ENCODE assay signal across 8 mouse cellular contexts in the genomic region with DNA sequence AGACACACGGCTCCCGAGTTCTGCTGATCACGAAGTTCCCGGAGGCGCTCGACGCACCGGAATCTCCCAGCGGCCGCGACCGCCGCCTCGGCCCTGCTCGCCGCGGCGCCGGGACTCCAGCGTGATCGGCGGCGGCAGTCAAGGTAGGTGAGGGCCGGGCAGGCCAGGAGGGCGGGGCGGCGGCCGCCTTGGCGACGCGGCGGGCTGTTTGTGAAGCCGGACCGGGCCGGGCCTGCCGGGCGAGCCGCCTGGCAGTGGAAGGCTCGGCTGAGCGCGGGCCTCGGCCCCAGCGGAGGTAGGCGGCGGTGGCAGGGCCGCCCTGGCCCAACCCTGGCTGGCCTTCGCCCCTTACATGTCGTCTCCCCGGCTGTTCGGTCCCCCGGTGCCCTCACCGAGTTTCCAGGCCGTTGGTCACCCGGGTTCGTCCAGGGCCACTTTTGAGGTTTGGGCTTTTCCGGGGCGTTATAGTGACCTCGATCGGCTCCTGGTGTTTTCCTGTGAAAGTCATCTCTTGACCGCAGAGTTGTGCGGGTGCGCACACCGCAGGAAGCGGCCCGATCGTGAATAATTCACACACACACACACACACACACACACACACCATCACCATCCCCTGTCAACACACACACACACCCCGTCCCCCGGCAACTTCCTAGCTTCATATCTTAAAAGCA. TPM values are rescaled to one million over a fixed set of nuclear protein-coding genes. Genes with fewer than 3 reads are reported as not detected.
DNase-seq lines count a peak whose midpoint lies in the region; ATAC-seq and TF ChIP-seq lines count a peak whose summit lies in the region.

No protein-coding gene starts in this region.

- ATAC-seq in cerebellum, adult (ENCODE audit: insufficient number of reproducible peaks, low FRiP score, low TSS enrichment): no peak
- ATAC-seq in hindbrain, embryonic 13.5 days (ENCODE audit: low FRiP score): peak; percentile 77
- peak; percentile 36 for ATAC-seq in megakaryocyte, adult 5-6 weeks (ENCODE audit: poor library complexity, severe bottlenecking)

- H3K4me1 ChIP-seq in cerebellum, adult 2 months (ENCODE audit: control insufficient read depth, insufficient read depth, low read length): no peaks in the 10 kb centered on the region; the same call in 1 of the 2 replicates
- peaks cover 2% of the 10 kb centered on the region; the same call in 1 of the 2 replicates for H3K4me1 ChIP-seq in thymus, adult 2 months (replicated peaks; ENCODE audit: control insufficient read depth, insufficient read depth, low read length)
- peaks cover 29% of the 10 kb centered on the region for H3K4me1 ChIP-seq in hindbrain, embryonic 13.5 days (replicated peaks)

- peaks cover 12% of the 10 kb centered on the region for H3K36me3 ChIP-seq in thymus, adult 2 months (ENCODE audit: control insufficient read depth, insufficient read depth, low read length)
- H3K36me3 ChIP-seq in hindbrain, embryonic 13.5 days: peaks cover 15% of the 10 kb centered on the region

- intact Hi-C loops in left cerebral cortex, postnatal 25 days (cut with DNase I): loop anchor here (1.0 to 5.0 kb wide), 2 partner anchors 51 to 67 kb away; a partner anchor contains a TSS

- H3K9ac ChIP-seq in hindbrain, embryonic 13.5 days: peak overlapping the region; percentile 89

- no peaks in the 10 kb centered on the region for H3K27me3 ChIP-seq in cerebellum, adult 2 months (ENCODE audit: control insufficient read depth, insufficient read depth, low read length)
- no peaks in the 10 kb centered on the region for H3K27me3 ChIP-seq in thymus, adult 2 months (ENCODE audit: control insufficient read depth, insufficient read depth, low read length)
- no peaks in the 10 kb centered on the region for H3K27me3 ChIP-seq in hindbrain, embryonic 13.5 days

- H3K4me3 ChIP-seq in cerebellum, adult 2 months (replicated peaks; ENCODE audit: insufficient read depth, low read depth, low read length): peak overlapping the region; percentile 72
- peak overlapping the region; percentile 64 for H3K4me3 ChIP-seq in thymus, adult 2 months (ENCODE audit: control insufficient read depth, insufficient read depth, low read length)
- peak overlapping the region; percentile 66 for H3K4me3 ChIP-seq in hindbrain, embryonic 13.5 days

- TF ChIP-seq POLR2A in cerebellum, adult 2 months (IDR thresholded peaks at IDR 0.05; ENCODE audit: borderline replicate concordance, insufficient read depth, low read length): no peak
- TF ChIP-seq POLR2A in thymus, adult 2 months (IDR thresholded peaks at IDR 0.05; ENCODE audit: control insufficient read depth, extremely low read depth, insufficient read depth, low read length, poor library complexity): no peak; the same call in 1 of the 2 replicates

- H3K4me2 ChIP-seq in hindbrain, embryonic 13.5 days: peak overlapping the region; percentile 85

- TF ChIP-seq CTCF in cerebellum, adult 2 months (IDR thresholded peaks at IDR 0.05; ENCODE audit: borderline replicate concordance, insufficient read depth, low read depth, low read length): no peak
- no peak for TF ChIP-seq CTCF in thymus, adult 2 months (IDR thresholded peaks at IDR 0.05; ENCODE audit: borderline replicate concordance, control insufficient read depth, extremely low read depth, insufficient read depth, low read length, poor library complexity)

- peak overlapping the region; percentile 58 for H3K27ac ChIP-seq in cerebellum, adult 2 months (ENCODE audit: insufficient read depth, low read length)
- peak overlapping the region; percentile 69 for H3K27ac ChIP-seq in thymus, adult 2 months (ENCODE audit: control insufficient read depth, insufficient read depth, low read length)
- peak overlapping the region; percentile 97 for H3K27ac ChIP-seq in hindbrain, embryonic 13.5 days

- no peak for DNase-seq in cerebellum, adult 2 months
- DNase-seq in thymus, adult 2 months: no peak
- DNase-seq in thymus, postnatal 25 days: no peak
- DNase-seq in retina, postnatal 1 day: no peak
- no peak for DNase-seq in left cerebral cortex, postnatal 25 days (ENCODE audit: low spot score in 2 of 2)

- H3K9me3 ChIP-seq in hindbrain, embryonic 13.5 days: no peaks in the 10 kb centered on the region

- under 1% methylated on average over 66 of the region's 68 CpGs for WGBS in cerebellum, adult 2 months
- under 1% methylated on average over 67 of the region's 68 CpGs for WGBS in thymus, adult 2 months
- WGBS in hindbrain, embryonic 13.5 days: under 1% methylated on average over 59 of the region's 68 CpGs

RNA-seq across cellular contexts. Expression of a gene that starts 0.4 kb away (rescaled TPM):
- 17.5 and 18.9 TPM in 2 replicates for polyA plus RNA-seq in cerebellum, adult 2 months (2012; rRNA removed)
- polyA plus RNA-seq in thymus, adult 2 months (2012; rRNA removed): 17.7 and 20.0 TPM in 2 replicates
- 31.6 and 31.9 TPM in 2 replicates for polyA plus RNA-seq in hindbrain, embryonic 13.5 days (2015; fragmentation: Nextera tagmentation; extraction: Ambion mirVana)
- 29.8 and 32.3 TPM in 2 replicates for total RNA-seq in megakaryocyte, adult 5-6 weeks (2015)
- 74.2 and 78.5 TPM in 2 replicates for total RNA-seq in megakaryocyte, adult 5-6 weeks (2017)
- total RNA-seq in left cerebral cortex, postnatal 25 days (2021): 10 to 100 TPM; 32.5 to 34.5 TPM

RNA-seq across cellular contexts. Expression of a gene that starts 3.8 kb away (rescaled TPM):
- polyA plus RNA-seq in cerebellum, adult 2 months (2012; rRNA removed): 1.9 and 2.2 TPM in 2 replicates
- polyA plus RNA-seq in thymus, adult 2 months (2012; rRNA removed): 1.0 and 1.3 TPM in 2 replicates
- polyA plus RNA-seq in hindbrain, embryonic 13.5 days (2015; fragmentation: Nextera tagmentation; extraction: Ambion mirVana): 0.82 and 0.98 TPM in 2 replicates
- total RNA-seq in megakaryocyte, adult 5-6 weeks (2015): 0.02 and 0.36 TPM in 2 replicates
- 0.08 and 0.29 TPM in 2 replicates for total RNA-seq in megakaryocyte, adult 5-6 weeks (2017)
- 1 to 10 TPM; 1.1 to 1.2 TPM for total RNA-seq in left cerebral cortex, postnatal 25 days (2021)
